In the genomic region with DNA sequence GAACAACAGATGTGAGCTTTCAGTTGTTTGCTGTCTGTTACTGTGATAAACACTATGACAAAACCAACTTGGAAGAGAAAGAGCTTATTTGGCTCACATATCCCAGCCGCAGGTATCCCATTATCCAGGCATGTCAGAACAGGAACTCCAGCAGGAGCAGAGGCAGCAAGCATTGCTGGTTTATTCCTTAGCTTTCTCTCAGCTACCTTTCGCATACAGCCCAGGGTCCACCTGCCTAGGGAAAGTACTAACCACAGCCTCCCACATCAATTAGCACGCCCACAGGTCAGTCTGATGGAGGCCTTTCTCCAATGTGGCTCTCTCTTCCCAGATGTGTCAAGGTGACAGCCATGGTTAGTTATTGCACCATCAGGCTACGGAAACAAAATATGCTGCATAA, we compare ENCODE assay signal across 29 mouse cellular contexts. TPM values are rescaled to one million over a fixed set of nuclear protein-coding genes. Genes with fewer than 3 reads are reported as not detected.
DNase-seq lines count a peak whose midpoint lies in the region; ATAC-seq lines count a peak whose summit lies in the region.
"Had no signal": no experiment of that assay in that cellular context is flagged by ENCODE, and none has a peak within 500 bp of the region (broad histone marks: within the 10 kb centered on the region; RNA-seq: fewer than 3 reads in every experiment).

No protein-coding gene starts in this region.

- H3K27ac ChIP-seq in embryonic facial prominence, embryonic 14.5 days (replicated peaks; ENCODE audit: low read depth, low read length): no peak overlapping the region
- H3K27ac ChIP-seq in embryonic facial prominence, embryonic 10.5 days (replicated peaks): no peak overlapping the region
- H3K27ac ChIP-seq in heart, embryonic 10.5 days: no peak overlapping the region
- H3K27ac ChIP-seq: embryonic facial prominence, embryonic 13.5 days; forebrain, embryonic 13.5 days; forebrain, embryonic 15.5 days had no signal

- no peak overlapping the region for H3K4me3 ChIP-seq in embryonic facial prominence, embryonic 14.5 days (ENCODE audit: low read depth, low read length)
- no peak overlapping the region for H3K4me3 ChIP-seq in embryonic facial prominence, embryonic 10.5 days
- no peak overlapping the region for H3K4me3 ChIP-seq in heart, embryonic 10.5 days
- H3K4me3 ChIP-seq: embryonic facial prominence, embryonic 13.5 days; erythroblast, embryonic 14.5 days; forebrain, embryonic 13.5 days; forebrain, embryonic 15.5 days had no signal

- DNase-seq in embryonic facial prominence, embryonic 14.5 days (ENCODE audit: low spot score): peak; percentile 40
- DNase-seq in embryonic facial prominence, embryonic 10.5 days (ENCODE audit: low spot score): no peak
- peak; percentile 36 for DNase-seq in heart, embryonic 10.5 days (ENCODE audit: low spot score)
- no peak for DNase-seq in heart, postnatal 10 days
- peak; percentile 7 for DNase-seq in testis, postnatal 10 days (ENCODE audit: low spot score)
- no peak for DNase-seq in testis, postnatal 14 days (ENCODE audit: low spot score)
- peak; percentile 90 for DNase-seq in gonadal fat pad, adult 2 months (ENCODE audit: low read depth)
- no peak for DNase-seq in frontal cortex, adult 2 months (ENCODE audit: extremely low spot score in 1 of 2, low spot score in 1 of 2)
- DNase-seq: adrenal gland, adult 8-10 months; adrenal gland, postnatal 14 days; adrenal gland, postnatal 36 days; B cell, adult 2 months; cerebellum, adult 11-12 months; cerebellum, adult 2 months; cerebellum, adult 9-10 months; cerebellum, postnatal 10 days; cerebellum, postnatal 25 days; forebrain, postnatal 0 days had no signal

- H3K4me2 ChIP-seq in embryonic facial prominence, embryonic 14.5 days (ENCODE audit: low read depth, low read length): no peak overlapping the region
- H3K4me2 ChIP-seq: embryonic facial prominence, embryonic 13.5 days; forebrain, embryonic 13.5 days; forebrain, embryonic 15.5 days had no signal

- no peaks in the 10 kb centered on the region; the same call in 1 of the 2 replicates for H3K27me3 ChIP-seq in embryonic facial prominence, embryonic 14.5 days (replicated peaks; ENCODE audit: control insufficient read depth, insufficient read depth, low read length)
- peaks cover 12% of the 10 kb centered on the region; the same call in 1 of the 2 replicates for H3K27me3 ChIP-seq in embryonic facial prominence, embryonic 10.5 days (replicated peaks; ENCODE audit: low read depth, poor library complexity, severe bottlenecking)
- H3K27me3 ChIP-seq in heart, embryonic 10.5 days (ENCODE audit: insufficient read depth, poor library complexity, severe bottlenecking): no peaks in the 10 kb centered on the region
- H3K27me3 ChIP-seq: CH12.LX; embryonic facial prominence, embryonic 13.5 days; forebrain, embryonic 13.5 days; forebrain, embryonic 15.5 days; Patski had no signal

- intact Hi-C loops in heart, postnatal 10 days (cut with DNase I): no loop called here

- no peak for ATAC-seq in embryonic facial prominence, embryonic 14.5 days (ENCODE audit: low read depth)
- ATAC-seq: activated CD4-positive, CD25-positive, alpha-beta regulatory T cell, adult 4 months; CD4-positive, CD25-positive, alpha-beta regulatory T cell, adult 4 months; forebrain, embryonic 13.5 days; forebrain, embryonic 15.5 days; forebrain, postnatal 0 days; Patski had no signal

- WGBS in embryonic facial prominence, embryonic 14.5 days: 79% methylated on average over 4 of the region's 4 CpGs
- WGBS in embryonic facial prominence, embryonic 10.5 days: 84% methylated on average over 4 of the region's 4 CpGs
- 83% methylated on average over 4 of the region's 4 CpGs for WGBS in heart, embryonic 10.5 days

- H3K9ac ChIP-seq in embryonic facial prominence, embryonic 14.5 days (ENCODE audit: low read depth, low read length): no peak overlapping the region
- H3K9ac ChIP-seq: embryonic facial prominence, embryonic 13.5 days; forebrain, embryonic 13.5 days; forebrain, embryonic 15.5 days; forebrain, postnatal 0 days had no signal

- H3K4me1 ChIP-seq in embryonic facial prominence, embryonic 14.5 days (ENCODE audit: control insufficient read depth, insufficient read depth, low read length): no peaks in the 10 kb centered on the region
- peaks cover 7% of the 10 kb centered on the region; the same call in 1 of the 2 replicates for H3K4me1 ChIP-seq in embryonic facial prominence, embryonic 10.5 days
- H3K4me1 ChIP-seq in heart, embryonic 10.5 days: 0 out of 2 replicates have a peak, but pooled peaks cover 4% of the 10 kb centered on the region
- H3K4me1 ChIP-seq: embryonic facial prominence, embryonic 13.5 days; forebrain, embryonic 13.5 days; forebrain, embryonic 15.5 days had no signal

- H3K36me3 ChIP-seq in embryonic facial prominence, embryonic 14.5 days (ENCODE audit: control insufficient read depth, insufficient read depth, low read length): no peaks in the 10 kb centered on the region
- H3K36me3 ChIP-seq in embryonic facial prominence, embryonic 10.5 days (replicated peaks): no peaks in the 10 kb centered on the region
- H3K36me3 ChIP-seq in heart, embryonic 10.5 days: no peaks in the 10 kb centered on the region
- H3K36me3 ChIP-seq: embryonic facial prominence, embryonic 13.5 days; forebrain, embryonic 15.5 days; G1E had no signal

- no peaks in the 10 kb centered on the region for H3K9me3 ChIP-seq in embryonic facial prominence, embryonic 14.5 days (ENCODE audit: control insufficient read depth, low read length)
- 0 out of 2 replicates have a peak, but pooled peaks cover 5% of the 10 kb centered on the region for H3K9me3 ChIP-seq in embryonic facial prominence, embryonic 10.5 days
- H3K9me3 ChIP-seq in heart, embryonic 10.5 days: peaks cover 5% of the 10 kb centered on the region; the same call in 1 of the 2 replicates
- H3K9me3 ChIP-seq: embryonic facial prominence, embryonic 13.5 days; forebrain, embryonic 13.5 days; forebrain, embryonic 15.5 days; G1E had no signal

RNA-seq across cellular contexts. Expression of a gene that starts 31.8 kb away (rescaled TPM):
- polyA plus RNA-seq in embryonic facial prominence, embryonic 14.5 days (2014; fragmentation: Nextera tagmentation; extraction: Ambion mirVana): 3.0 and 3.8 TPM in 2 replicates
- polyA plus RNA-seq in embryonic facial prominence, embryonic 10.5 days (2016; fragmentation: Nextera tagmentation; extraction: Ambion mirVana): 16.1 and 22.3 TPM in 2 replicates
- polyA plus RNA-seq in heart, embryonic 10.5 days (2016; fragmentation: Nextera tagmentation; extraction: Ambion mirVana): 0.27 and 0.57 TPM in 2 replicates
- not detected for total RNA-seq in heart, postnatal 10 days (2021)
- polyA plus RNA-seq in gonadal fat pad, adult 2 months (2012; rRNA removed): not detected in 2 replicates
- 0.32 and 0.42 TPM in 2 replicates for polyA plus RNA-seq in frontal cortex, adult 2 months (2012; rRNA removed)
- total RNA-seq: adrenal gland, adult 18-20 months; adrenal gland, adult 8-10 months; adrenal gland, postnatal 14 days; adrenal gland, postnatal 36 days; CH12.LX had no signal
- polyA plus RNA-seq: activated CD4-positive, CD25-positive, alpha-beta regulatory T cell, adult 4 months; CD4-positive, CD25-positive, alpha-beta regulatory T cell, adult 4 months; erythroblast, embryonic 14.5 days; G1E; Patski had no signal

RNA-seq across cellular contexts. Expression of a gene that starts 44.6 kb away (rescaled TPM):
- 128 and 199 TPM in 2 replicates for polyA plus RNA-seq in embryonic facial prominence, embryonic 14.5 days (2014; fragmentation: Nextera tagmentation; extraction: Ambion mirVana)
- 0.10 and 0.16 TPM in 2 replicates for polyA plus RNA-seq in embryonic facial prominence, embryonic 10.5 days (2016; fragmentation: Nextera tagmentation; extraction: Ambion mirVana)
- 5.6 and 19.8 TPM in 2 replicates for polyA plus RNA-seq in heart, embryonic 10.5 days (2016; fragmentation: Nextera tagmentation; extraction: Ambion mirVana)
- 1,000 to 10,000 TPM; 1,032 to 1,091 TPM for total RNA-seq in heart, postnatal 10 days (2021)
- polyA plus RNA-seq in gonadal fat pad, adult 2 months (2012; rRNA removed): 7.8 and 8.1 TPM in 2 replicates
- 6.3 and 7.1 TPM in 2 replicates for polyA plus RNA-seq in frontal cortex, adult 2 months (2012; rRNA removed)
- total RNA-seq: CH12.LX had no signal
- polyA plus RNA-seq: activated CD4-positive, CD25-positive, alpha-beta regulatory T cell, adult 4 months; CD4-positive, CD25-positive, alpha-beta regulatory T cell, adult 4 months; erythroblast, embryonic 14.5 days; forebrain, embryonic 11.5 days; G1E had no signal

Comparison
In these comparisons a context has a peak if more than half of its experiments do, and no peak if none do; other contexts are left out.
1. DNase-seq: peak in embryonic facial prominence, embryonic 14.5 days (single experiment), heart, embryonic 10.5 days (single experiment), testis, postnatal 10 days (single experiment) and gonadal fat pad, adult 2 months (single experiment); none in embryonic facial prominence, embryonic 10.5 days (single experiment), heart, postnatal 10 days (0 of 2), testis, postnatal 14 days (single experiment) and frontal cortex, adult 2 months (0 of 2).